Mouse (Mus musculus) bone marrow, adult 2 months (tissue): ENCODE results near the gene Prkar2a.

ENCODE experiments used
- CTCF ChIP-seq: fragments of 200-500 bp; IDR thresholded peaks from 2 replicates; pipeline ENCODE4 v1.5.1; 2011; ENCODE audit warnings: low read length, control low read depth; ENCODE audit not compliant: control insufficient read depth, insufficient read depth
- POLR2A ChIP-seq: fragments of 200-500 bp; IDR thresholded peaks from 2 replicates; pipeline ENCODE4 v1.6.1; 2011; ENCODE audit warnings: low read depth, mild to moderate bottlenecking, control low read depth, low read length, borderline replicate concordance; ENCODE audit not compliant: control insufficient read depth

GRCm38 (mm10) chr9:108795281-108795680 lies 106.2 kb downstream of the Prkar2a start:
- TF ChIP-seq CTCF (no peak), POLR2A (no peak)
